Mouse (Mus musculus) kidney, postnatal 0 days (tissue): Measurements from ENCODE around the gene Tex19.2. TPM values are rescaled to one million over a fixed set of nuclear protein-coding genes. Genes with fewer than 3 reads are reported as not detected.
"Not testable (repeated sequence)": the region's sequence is repeated elsewhere in the genome, so short reads cannot be mapped to it uniquely, and the experiment has no call there.

Experiments
- ATAC-seq: fragments of 200-750 bp; cut with Nextera tagmentation; replicated peaks from 2 replicates; pipeline ENCODE4 v1.8.0; 2017; ENCODE audit warnings: low read depth, moderate number of reproducible peaks, moderate TSS enrichment, moderate library complexity; ENCODE audit not compliant: low FRiP score
- DNase-seq: peaks from one replicate; pipeline ENCODE4 v3.0.0-alpha.2; 2016; ENCODE audit warnings: low spot score
- H3K27ac ChIP-seq: fragments of 300-500 bp; sonication (generic); 2 replicates; pipeline ENCODE4 v1.5.1; 2014; ENCODE audit warnings: mild to moderate bottlenecking
- H3K27me3 ChIP-seq: fragments of 300-500 bp; sonication (generic); 2 replicates; pipeline ENCODE4 v1.6.1; 2014; ENCODE audit warnings: low read length, mixed read lengths; ENCODE audit not compliant: insufficient read depth
- H3K36me3 ChIP-seq: fragments of 300-500 bp; sonication (generic); 2 replicates; pipeline ENCODE4 v1.6.1; 2014; ENCODE audit warnings: low read length, mixed read lengths; ENCODE audit not compliant: insufficient read depth
- H3K4me1 ChIP-seq: fragments of 300-500 bp; sonication (generic); replicated peaks from 2 replicates; pipeline ENCODE4 v1.6.1; 2014; ENCODE audit warnings: antibody characterized with exemption, low read length, mixed read lengths; ENCODE audit not compliant: insufficient read depth
- H3K4me2 ChIP-seq: fragments of 300-500 bp; sonication (generic); 2 replicates; pipeline ENCODE4 v1.6.1; 2014; ENCODE audit warnings: mild to moderate bottlenecking, low read length, moderate library complexity, mixed read lengths
- H3K4me3 ChIP-seq: fragments of 300-500 bp; sonication (generic); replicated peaks from 2 replicates; pipeline ENCODE4 v1.5.1; 2014; ENCODE audit warnings: low read depth, low read length
- H3K9ac ChIP-seq: fragments of 300-500 bp; sonication (generic); 2 replicates; pipeline ENCODE4 v1.6.1; 2014; ENCODE audit warnings: low read depth, low read length
- H3K9me3 ChIP-seq: fragments of 300-500 bp; sonication (generic); replicated peaks from 2 replicates; pipeline ENCODE4 v1.6.1; 2016; ENCODE audit warnings: low read length, inconsistent platforms, mixed read lengths
- CTCF ChIP-seq: IDR thresholded peaks from 2 replicates; pipeline ENCODE4 v1.5.1; 2016; ENCODE audit warnings: antibody characterized with exemption, low read depth, mild to moderate bottlenecking, moderate library complexity
- WGBS: fragments of 180-500 bp; shearing (Covaris S2); extraction: QIAGEN DNeasy Blood & Tissue Kit; methylation state at CpG from one replicate; pipeline ENCODE4 v1.1.7; 2014; 5-methylcytosine and 5-hydroxymethylcytosine counted together
- polyA plus RNA-seq: library from polyadenylated mRNA; unstranded; fragments of >200 nt; fragmentation: Nextera tagmentation; extraction: Ambion mirVana; gene quantifications from 2 replicates; pipeline ENCODE4 v1.2.1, GENCODE M21; 2015

The Tex19.2 gene
- polyA plus RNA-seq, 1 experiment from 2014 or later: 0.05 TPM

DNA sequence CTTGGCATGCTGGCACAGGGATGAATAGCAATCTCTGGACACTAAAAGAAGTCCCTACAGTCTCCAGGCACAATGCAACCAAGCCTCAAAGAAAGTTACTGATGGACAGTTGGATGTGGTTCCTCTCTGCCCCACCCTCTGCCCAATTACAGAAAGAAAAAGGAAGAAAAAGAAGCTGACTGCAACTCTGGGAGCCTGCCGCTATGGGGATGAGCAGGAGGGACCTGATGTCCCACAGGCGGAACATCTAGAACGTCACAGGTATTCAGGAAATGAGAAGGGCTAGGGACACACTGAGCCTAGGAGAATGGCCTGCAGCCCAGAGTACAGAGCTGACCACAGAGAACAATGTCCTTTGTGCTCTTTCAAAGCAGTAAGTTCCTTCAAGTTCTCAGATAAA is 36.2 kb downstream of the Tex19.2 start:
- no peak overlapping the region for H3K9ac ChIP-seq
- no peaks in the 10 kb centered on the region for H3K36me3 ChIP-seq
- 66% methylated on average over 3 of the region's 3 CpGs for WGBS
- DNase-seq (no peak), ATAC-seq (no peak)
- no peaks in the 10 kb centered on the region for H3K9me3 ChIP-seq
- no peak overlapping the region for H3K4me2 ChIP-seq
- TF ChIP-seq CTCF: no peak
- 0 out of 2 replicates have a peak overlapping the region, but pooled peaks have one; percentile 6 for H3K27ac ChIP-seq
- no peak overlapping the region for H3K4me3 ChIP-seq
- H3K27me3 ChIP-seq: no peaks in the 10 kb centered on the region
- 0 out of 2 replicates have a peak, but pooled peaks cover 3% of the 10 kb centered on the region for H3K4me1 ChIP-seq

DNA sequence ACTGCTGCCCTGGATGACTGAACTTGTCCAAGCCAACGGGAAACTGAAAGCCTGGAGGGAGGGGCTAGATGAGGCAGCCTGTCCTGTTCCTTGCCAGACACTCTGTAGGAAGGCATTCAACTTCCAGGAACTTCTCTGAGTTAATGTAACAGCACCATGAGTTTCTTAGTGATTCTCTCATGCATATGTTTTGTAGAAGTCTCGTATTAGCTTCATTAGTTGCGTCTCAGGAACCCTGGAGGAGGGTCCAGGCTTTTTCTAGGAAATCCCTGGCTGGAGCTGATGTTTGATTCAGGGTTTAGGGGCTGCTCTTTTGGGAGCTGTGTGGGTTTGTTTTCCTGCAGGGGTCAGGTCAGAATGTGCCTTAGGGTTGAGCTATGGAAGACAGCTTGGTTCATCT is 37.4 kb downstream of the Tex19.2 start, which contains the start of gene Sectm1a:
Sectm1a (minus strand) TSS at position 101 of the 400 bp plus-strand sequence.
- ATAC-seq: no peak
- H3K4me3 ChIP-seq: no peak within 1 kb of the TSS
- H3K9me3 ChIP-seq: no peaks in the 10 kb centered on the region
- no peaks in the 10 kb centered on the region for H3K36me3 ChIP-seq
- no peak for TF ChIP-seq CTCF
- H3K4me1 ChIP-seq: 0 out of 2 replicates have a peak, but pooled peaks cover 3% of the 10 kb centered on the region
- no peak within 1 kb of the TSS for H3K27ac ChIP-seq
- WGBS: 60% methylated on average over 3 of the region's 3 CpGs
- DNase-seq: no peak
- H3K4me2 ChIP-seq: no peak within 1 kb of the TSS
- no peaks in the 10 kb centered on the region for H3K27me3 ChIP-seq
- H3K9ac ChIP-seq: no peak within 1 kb of the TSS

DNA sequence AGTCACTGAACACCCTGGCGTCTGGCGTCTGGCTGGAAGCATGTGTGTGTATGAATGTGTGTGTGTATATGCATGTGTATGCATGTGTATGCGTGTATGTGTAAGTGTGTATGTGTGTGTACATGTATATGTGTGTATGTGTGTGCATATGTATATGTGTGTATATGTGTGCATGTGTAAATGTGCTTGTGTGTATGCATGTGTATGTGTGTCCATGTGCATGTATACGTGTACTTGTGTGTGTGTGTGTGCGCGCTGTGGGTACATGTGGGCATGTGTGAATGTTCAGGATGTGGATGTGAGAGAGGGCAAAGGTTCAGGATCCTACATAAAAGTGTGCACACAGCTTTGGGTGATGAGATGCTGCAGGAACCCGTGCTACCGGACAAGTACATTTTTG is 38.1 kb downstream of the Tex19.2 start:
- Histone ChIP-seq H3K27ac (no peak overlapping the region), H3K36me3 (no peaks in the 10 kb centered on the region), H3K4me3 (no peak overlapping the region), H3K9me3 (no peaks in the 10 kb centered on the region), H3K4me2 (no peak overlapping the region), H3K4me1 (0 out of 2 replicates have a peak, but pooled peaks cover 3% of the 10 kb centered on the region), H3K27me3 (no peaks in the 10 kb centered on the region), H3K9ac (no peak overlapping the region)
- TF ChIP-seq CTCF: no peak
- WGBS: 94% methylated on average over 8 of the region's 8 CpGs
- no peak for DNase-seq
- ATAC-seq: no peak

DNA sequence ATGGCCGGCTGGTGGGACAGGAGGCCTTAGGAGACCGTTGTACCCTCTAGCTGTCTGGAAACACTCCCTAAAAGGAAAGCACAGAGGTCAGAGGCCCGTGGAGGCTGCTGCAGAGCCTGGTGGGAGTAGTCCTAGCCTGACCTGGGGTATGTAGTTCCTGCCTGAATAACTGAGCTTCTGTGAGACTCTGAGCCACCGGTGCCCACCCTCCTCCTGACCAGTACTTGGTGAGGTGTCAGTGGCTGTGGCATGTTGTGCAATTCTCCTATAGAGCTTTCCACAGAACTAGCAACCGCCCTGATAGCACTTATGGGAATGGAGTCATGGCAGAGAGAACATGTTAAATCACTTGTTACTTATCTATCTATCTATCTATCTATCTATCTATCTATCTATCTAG is 42.8 kb downstream of the Tex19.2 start:
- 52% methylated on average over 5 of the region's 5 CpGs for WGBS
- Histone ChIP-seq H3K4me1 (no peaks in the 10 kb centered on the region), H3K4me2 (no peak overlapping the region), H3K27ac (no peak overlapping the region), H3K36me3 (no peaks in the 10 kb centered on the region), H3K4me3 (no peak overlapping the region), H3K9ac (no peak overlapping the region), H3K27me3 (no peaks in the 10 kb centered on the region), H3K9me3 (no peaks in the 10 kb centered on the region)
- ATAC-seq: no peak
- no peak for DNase-seq
- no peak for TF ChIP-seq CTCF

DNA sequence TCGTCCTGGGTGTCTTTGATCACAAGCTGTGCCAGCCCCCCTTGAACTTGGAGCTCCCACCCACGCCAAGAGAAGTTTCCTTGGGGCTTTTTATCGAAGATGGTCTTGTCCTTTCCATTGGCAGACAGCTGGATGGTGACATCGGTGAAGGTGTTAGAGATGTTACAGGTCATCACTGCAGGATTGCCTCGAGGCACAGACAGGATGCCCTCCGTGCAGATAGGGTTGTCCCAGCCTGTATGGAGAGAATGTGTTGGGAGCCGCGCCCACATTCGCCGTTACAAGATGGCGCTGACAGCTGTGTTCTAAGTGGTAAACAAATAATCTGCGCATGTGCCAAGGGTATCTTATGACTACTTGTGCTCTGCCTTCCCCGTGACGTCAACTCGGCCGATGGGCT is 48.8 kb downstream of the Tex19.2 start:
- not testable (repeated sequence) for H3K27me3 ChIP-seq, ATAC-seq, H3K36me3 ChIP-seq, H3K4me3 ChIP-seq, H3K4me2 ChIP-seq, DNase-seq, H3K27ac ChIP-seq, H3K9ac ChIP-seq, H3K4me1 ChIP-seq, H3K9me3 ChIP-seq
- 92% methylated on average over 11 of the region's 16 CpGs for WGBS

DNA sequence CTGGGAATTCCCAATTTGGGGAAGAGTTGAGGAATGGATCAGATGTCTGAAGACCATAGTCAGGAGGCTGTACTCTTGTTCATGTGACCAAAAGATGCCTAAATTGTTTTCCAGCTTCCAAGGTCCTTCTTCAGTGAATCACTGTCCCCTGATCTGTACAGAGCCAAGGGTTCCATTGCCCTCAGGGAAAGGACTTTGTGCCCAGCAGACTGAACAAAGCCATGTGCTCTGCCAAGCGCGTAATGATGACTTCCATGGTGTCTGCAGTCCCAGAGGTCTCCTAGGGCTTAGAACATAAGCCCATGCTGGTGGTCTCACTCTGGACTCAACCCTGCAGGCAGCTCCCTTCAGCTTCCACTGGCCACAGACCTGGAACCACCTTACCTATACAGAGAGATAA is 50.6 kb downstream of the Tex19.2 start:
- DNase-seq (no peak), ATAC-seq (no peak)
- 89% methylated on average over 2 of the region's 2 CpGs for WGBS
- Histone ChIP-seq H3K9ac (no peak overlapping the region), H3K4me1 (no peaks in the 10 kb centered on the region), H3K27ac (no peak overlapping the region), H3K4me3 (no peak overlapping the region), H3K27me3 (no peaks in the 10 kb centered on the region), H3K9me3 (no peaks in the 10 kb centered on the region), H3K36me3 (no peaks in the 10 kb centered on the region), H3K4me2 (no peak overlapping the region)
- no peak for TF ChIP-seq CTCF

Other genes starting within 250 kb of the Tex19.2 start
- gene Ccdc57, start 185.8 kb downstream of the Tex19.2 start, polyA plus RNA-seq: 5.5 and 5.7 TPM in 2 replicates
- gene Slc16a3, start 170.2 kb downstream of the Tex19.2 start, polyA plus RNA-seq: 10.0 and 10.2 TPM in 2 replicates
- 102 and 106 TPM in 2 replicates for gene Csnk1d, start 127.3 kb downstream of the Tex19.2 start, polyA plus RNA-seq
- gene Cd7, start 79.3 kb downstream of the Tex19.2 start, polyA plus RNA-seq: 0.16 and 0.23 TPM in 2 replicates
- gene Sectm1b, start 55.1 kb downstream of the Tex19.2 start, polyA plus RNA-seq: 2.0 and 2.4 TPM in 2 replicates
- 0.63 and 0.73 TPM in 2 replicates for gene Sectm1a, start 37.5 kb downstream of the Tex19.2 start, polyA plus RNA-seq
- gene Tex19.1, start 27.5 kb upstream of the Tex19.2 start, polyA plus RNA-seq: 0.13 TPM in 1 of 2 replicates, not detected in the other
- gene Uts2r, start 41.6 kb upstream of the Tex19.2 start, polyA plus RNA-seq: not detected in 2 replicates
- gene Hexdc, start 85.8 kb upstream of the Tex19.2 start, polyA plus RNA-seq: 8.4 and 8.9 TPM in 2 replicates
- gene Ogfod3, start 86.0 kb upstream of the Tex19.2 start, polyA plus RNA-seq: 37.9 and 38.1 TPM in 2 replicates
- gene Cybc1, start 110.6 kb upstream of the Tex19.2 start, polyA plus RNA-seq: 24.3 and 27.2 TPM in 2 replicates
- gene Narf, start 118.6 kb upstream of the Tex19.2 start, polyA plus RNA-seq: 30.7 and 34.6 TPM in 2 replicates
- 5.5 and 6.2 TPM in 2 replicates for gene Foxk2, start 141.3 kb upstream of the Tex19.2 start, polyA plus RNA-seq
- gene Wdr45b, start 235.8 kb upstream of the Tex19.2 start, polyA plus RNA-seq: 76.2 and 83.7 TPM in 2 replicates